Mouse (Mus musculus): Measurements from ENCODE around the gene Olfr328.

- TF ChIP-seq GATA1 (IDR thresholded peaks at IDR 0.05; ENCODE audit: borderline replicate concordance, low read length) (no peak), FLI1 (IDR thresholded peaks at IDR 0.05; ENCODE audit: low read length) (no peak)
These were observed 32.5 kb upstream of the Olfr328 start for GRCm38 (mm10) chr11:58587898-58588348.

Measured in megakaryocyte, embryonic 14.5 days (primary cell).